Mouse (Mus musculus) spleen, postnatal 36 days (tissue): ENCODE data around the gene Adam19.
A peak's percentile ranks its signal among the peaks of the same experiment; 100 is the strongest.

Source experiments
- DNase-seq, 2 experiments: peaks; one replicate each; pipeline ENCODE4 v3.0.0; 2022; ENCODE audit warnings: low spot score in 2 of 2, mixed read lengths in 1 of 2

The Adam19 gene

GRCm38 (mm10) chr11:46054911-46055895 lies 589 bp upstream of the Adam19 start:
- no peak for DNase-seq

- no peak for DNase-seq
These were observed 1.1 kb downstream of the Adam19 start for GRCm38 (mm10) chr11:46056770-46057411.

- no peak for DNase-seq
These were observed 2.2 kb downstream of the Adam19 start for GRCm38 (mm10) chr11:46058011-46058410.

- no peak for DNase-seq
These were observed 3.1 kb downstream of the Adam19 start for GRCm38 (mm10) chr11:46058916-46059315.

- no peak for DNase-seq
These were observed 4.3 kb downstream of the Adam19 start for GRCm38 (mm10) chr11:46059887-46060650.

GRCm38 (mm10) chr11:46060651-46061020 lies 4.8 kb downstream of the Adam19 start:
- no peak for DNase-seq

- DNase-seq: no peak
These were observed 6.1 kb downstream of the Adam19 start for GRCm38 (mm10) chr11:46061776-46062445.

GRCm38 (mm10) chr11:46062569-46062968 lies 6.8 kb downstream of the Adam19 start:
- DNase-seq: no peak

GRCm38 (mm10) chr11:46062993-46063731 lies 7.4 kb downstream of the Adam19 start:
- peak; percentile 52 to 55 for DNase-seq

GRCm38 (mm10) chr11:46064767-46065166 lies 9.0 kb downstream of the Adam19 start:
- DNase-seq: no peak

- DNase-seq: no peak
These were observed 9.6 kb downstream of the Adam19 start for GRCm38 (mm10) chr11:46065201-46066011.

- no peak for DNase-seq
These were observed 11.7 kb downstream of the Adam19 start for GRCm38 (mm10) chr11:46067371-46068060.

GRCm38 (mm10) chr11:46068756-46069407 lies 13.1 kb downstream of the Adam19 start:
- no peak for DNase-seq

- no peak for DNase-seq
These were observed 13.7 kb downstream of the Adam19 start for GRCm38 (mm10) chr11:46069408-46070003.

GRCm38 (mm10) chr11:46070161-46070560 lies 14.4 kb downstream of the Adam19 start:
- DNase-seq: peak; percentile 48 to 51

GRCm38 (mm10) chr11:46070789-46071188 lies 15.0 kb downstream of the Adam19 start:
- DNase-seq: peak; percentile 49 to 57

GRCm38 (mm10) chr11:46072466-46073060 lies 16.8 kb downstream of the Adam19 start:
- no peak for DNase-seq
